Mouse (Mus musculus): Measurements from ENCODE around the gene Gm20814. TPM values are rescaled to one million over a fixed set of nuclear protein-coding genes. Genes with fewer than 3 reads are reported as not detected.

Gene Gm20814
- polyA plus RNA-seq (2015; fragmentation: Nextera tagmentation; extraction: Ambion mirVana), result not detected in 2 replicates

GRCm38 (mm10) chrY:75195556-75195955, at the start of gene Gm20814:
TSS of gene Gm20814 (plus strand) at chrY:75195856.

